Mouse (Mus musculus) myocyte (in vitro differentiated cells): ENCODE results near the gene Fndc3b. TPM values are rescaled to one million over a fixed set of nuclear protein-coding genes. Genes with fewer than 3 reads are reported as not detected.
A peak's percentile ranks its signal among the peaks of the same experiment; 100 is the strongest.

ENCODE experiments used
- H3K27me3 ChIP-seq: one replicate; pipeline ENCODE4 v1.6.1; 2011; ENCODE audit not compliant: control insufficient read depth, insufficient read depth, insufficient read length
- H3K36me3 ChIP-seq: one replicate; pipeline ENCODE4 v1.6.1; 2011; ENCODE audit not compliant: control insufficient read depth, insufficient read depth
- H3K4me2 ChIP-seq: one replicate; pipeline ENCODE4 v1.6.1; 2011; ENCODE audit warnings: low read depth, control low read depth
- H3K4me3 ChIP-seq: one replicate; pipeline ENCODE4 v1.5.1; 2011; ENCODE audit warnings: mild to moderate bottlenecking, control low read depth, moderate library complexity
- H3K79me2 ChIP-seq: one replicate; pipeline ENCODE4 v1.6.1; 2011; ENCODE audit not compliant: control insufficient read depth, insufficient read depth
- H3ac ChIP-seq: one replicate; pipeline ENCODE4 v1.6.1; 2011; ENCODE audit not compliant: control insufficient read depth, insufficient read length
- CEBPB ChIP-seq: IDR thresholded peaks from 2 replicates; pipeline ENCODE4 v1.6.1; 2011; ENCODE audit warnings: mild to moderate bottlenecking, moderate library complexity; ENCODE audit not compliant: poor library complexity, insufficient read depth, severe bottlenecking
- E2F4 ChIP-seq: IDR thresholded peaks from one replicate; pipeline ENCODE4 v1.6.1; 2011; ENCODE audit warnings: mild to moderate bottlenecking, control low read depth, moderate library complexity; ENCODE audit not compliant: insufficient read depth
- MAX ChIP-seq: IDR thresholded peaks from one replicate; pipeline ENCODE4 v1.6.1; 2011; ENCODE audit warnings: low read depth, mild to moderate bottlenecking, control low read depth
- MYOD1 ChIP-seq, 3 experiments: IDR thresholded peaks; one replicate each; pipeline ENCODE4 v1.6.1; 2011; ENCODE audit warnings: control low read depth in 2 of 3, low read depth in 2 of 3, mild to moderate bottlenecking in 2 of 3, moderate library complexity in 1 of 3; ENCODE audit not compliant: insufficient read length in 2 of 3, control insufficient read depth in 1 of 3
- MYOG ChIP-seq, 3 experiments: IDR thresholded peaks; one replicate each; pipeline ENCODE4 v1.6.1; 2011; ENCODE audit warnings: control low read depth in 2 of 3, low read depth in 2 of 3, mild to moderate bottlenecking in 2 of 3; ENCODE audit not compliant: insufficient read length in 2 of 3, control insufficient read depth in 1 of 3, insufficient read depth in 1 of 3
- POLR2A ChIP-seq: IDR thresholded peaks from one replicate; pipeline ENCODE4 v1.6.1; 2011; ENCODE audit warnings: low read depth, mild to moderate bottlenecking, control low read depth, moderate library complexity; ENCODE audit not compliant: insufficient read length
- POLR2AphosphoS2 ChIP-seq: IDR thresholded peaks from one replicate; pipeline ENCODE4 v1.6.1; 2011; ENCODE audit warnings: low read depth, control low read depth; ENCODE audit not compliant: insufficient read length
- REST ChIP-seq: IDR thresholded peaks from one replicate; pipeline ENCODE4 v1.6.1; 2011; ENCODE audit warnings: mild to moderate bottlenecking, control low read depth, moderate library complexity; ENCODE audit not compliant: insufficient read depth, insufficient read length
- SRF ChIP-seq: IDR thresholded peaks from one replicate; pipeline ENCODE4 v1.6.1; 2011; ENCODE audit warnings: low read depth; ENCODE audit not compliant: control insufficient read depth, insufficient read length
- TCF12 ChIP-seq: IDR thresholded peaks from one replicate; pipeline ENCODE4 v1.6.1; 2011; ENCODE audit warnings: mild to moderate bottlenecking, control low read depth; ENCODE audit not compliant: poor library complexity, insufficient read depth, severe bottlenecking
- TCF3 ChIP-seq: IDR thresholded peaks from one replicate; pipeline ENCODE4 v1.6.1; 2011; ENCODE audit warnings: low read depth, control low read depth; ENCODE audit not compliant: insufficient read length
- USF1 ChIP-seq: IDR thresholded peaks from one replicate; pipeline ENCODE4 v1.6.1; 2011; ENCODE audit warnings: low read depth, mild to moderate bottlenecking, control low read depth, moderate library complexity
- polyA plus RNA-seq: library from polyadenylated mRNA; unstranded; fragments of >200 nt; fragmentation: generic; extraction: Trizol; gene quantifications from one replicate; pipeline ENCODE4 v1.2.1, GENCODE M21; 2012; ENCODE audit warnings: missing spikeins

The Fndc3b gene
- polyA plus RNA-seq, 1 experiment = 25.8 TPM

DNA sequence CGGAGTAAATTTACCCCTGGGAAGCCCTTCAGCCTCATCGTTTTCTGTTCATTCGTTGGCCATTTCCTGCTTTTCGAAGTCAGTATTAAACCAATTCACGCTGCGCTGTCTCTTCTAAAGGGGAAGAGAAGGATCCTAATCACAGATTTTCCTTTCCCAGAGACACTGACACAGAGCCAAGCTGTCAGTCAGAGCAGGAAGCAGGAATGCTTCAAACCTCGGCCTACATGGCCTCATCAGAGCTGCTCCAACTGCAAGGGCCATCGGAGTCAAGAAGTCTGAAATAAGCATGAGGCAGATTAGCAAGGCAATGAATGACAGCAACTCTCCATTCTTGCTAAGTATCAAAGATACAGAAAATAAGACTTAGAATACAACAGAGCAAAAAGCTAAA, 85.5 kb downstream of the Fndc3b start:
- peak overlapping the region; percentile 35 for H3K4me2 ChIP-seq
- no peak overlapping the region for H3K4me3 ChIP-seq
- peaks cover 58% of the 10 kb centered on the region for H3K79me2 ChIP-seq
- H3K27me3 ChIP-seq = no peaks in the 10 kb centered on the region
- no peak overlapping the region for H3ac ChIP-seq
- TF ChIP-seq MYOG (IDR thresholded peaks at IDR 0.05; ENCODE audit: control insufficient read depth in 1 of 3, insufficient read depth in 1 of 3, insufficient read length in 2 of 3, low read depth in 2 of 3) (no peak), E2F4 (no peak), TCF12 (no peak), MYOD1 (IDR thresholded peaks at IDR 0.05; ENCODE audit: control insufficient read depth in 1 of 3, insufficient read length in 2 of 3, low read depth in 2 of 3) (no peak), TCF3 (no peak), SRF (no peak), POLR2A (no peak), CEBPB (no peak), MAX (no peak)
- peaks cover 14% of the 10 kb centered on the region for H3K36me3 ChIP-seq

DNA sequence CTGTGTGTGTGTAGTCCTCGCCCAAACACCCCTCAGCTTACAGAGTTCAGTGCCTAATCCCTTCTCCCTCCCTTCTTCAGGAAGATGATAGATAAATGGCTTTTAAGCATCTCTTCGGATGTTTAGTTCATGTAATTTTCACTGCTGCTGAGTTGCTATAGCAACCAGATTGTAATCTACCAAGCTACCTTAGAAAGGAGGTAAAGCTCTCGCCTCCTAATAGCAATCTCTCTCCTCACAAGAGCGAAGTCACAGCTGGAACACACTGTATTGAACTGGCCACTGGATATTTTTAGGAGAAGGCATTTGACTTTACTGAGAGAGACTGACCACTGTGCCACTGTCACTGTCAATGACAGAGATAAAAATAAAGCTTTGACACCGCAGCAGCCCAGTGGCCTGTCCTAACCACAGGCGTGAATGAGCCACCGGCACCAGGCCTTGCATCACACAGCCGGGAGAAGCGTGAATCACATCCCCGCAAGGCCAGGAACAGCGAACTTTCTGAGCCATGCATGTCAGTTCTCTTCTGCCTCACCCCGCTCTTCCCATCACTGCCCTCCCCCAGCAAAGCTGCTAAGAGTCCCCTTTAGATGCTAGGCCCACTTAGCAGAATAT, 86.0 kb downstream of the Fndc3b start:
- Histone ChIP-seq H3K4me3 (no peak overlapping the region), H3K4me2 (peak overlapping the region; percentile 35), H3K79me2 (peaks cover 57% of the 10 kb centered on the region), H3K27me3 (no peaks in the 10 kb centered on the region), H3ac (no peak overlapping the region), H3K36me3 (peaks cover 9% of the 10 kb centered on the region)
- no peak for TF ChIP-seq USF1
- TF ChIP-seq POLR2AphosphoS2 = no peak
- TF ChIP-seq TCF3 = no peak
- TF ChIP-seq TCF12 = no peak
- TF ChIP-seq POLR2A = no peak
- TF ChIP-seq REST = no peak
- TF ChIP-seq MAX = no peak
- no peak for TF ChIP-seq E2F4
- TF ChIP-seq SRF = no peak
- peak in 2 of 3 experiments; percentile 7 to 54 for TF ChIP-seq MYOG (IDR thresholded peaks at IDR 0.05; ENCODE audit: control insufficient read depth in 1 of 3, insufficient read depth in 1 of 3, insufficient read length in 2 of 3, low read depth in 2 of 3)
- peak in 1 of 3 experiments; percentile 20 for TF ChIP-seq MYOD1 (IDR thresholded peaks at IDR 0.05; ENCODE audit: control insufficient read depth in 1 of 3, insufficient read length in 2 of 3, low read depth in 2 of 3)
- TF ChIP-seq CEBPB = peak; percentile 84

DNA sequence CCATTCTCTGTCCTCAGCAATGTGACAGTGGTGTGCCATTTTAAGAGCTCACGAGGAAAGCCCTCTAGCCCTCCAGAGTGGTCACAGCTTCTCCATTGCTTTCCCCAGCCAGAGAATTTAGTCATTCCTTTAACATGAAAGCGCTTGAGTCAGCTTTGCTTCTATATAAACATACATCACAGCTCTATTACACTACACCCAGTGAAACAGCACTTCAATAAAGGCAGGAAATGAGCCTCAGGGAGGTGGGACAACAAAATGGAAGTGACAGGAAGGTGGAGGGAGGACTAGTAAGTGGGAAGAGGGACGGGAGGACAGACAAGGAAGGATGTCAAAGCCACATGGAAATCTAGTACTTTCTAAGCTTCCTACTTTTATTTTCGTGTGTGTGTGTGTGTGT, 88.7 kb downstream of the Fndc3b start:
- H3K4me2 ChIP-seq = no peak overlapping the region
- H3K79me2 ChIP-seq = peaks cover 65% of the 10 kb centered on the region
- H3K4me3 ChIP-seq = no peak overlapping the region
- no peaks in the 10 kb centered on the region for H3K27me3 ChIP-seq
- TF ChIP-seq POLR2A (no peak), USF1 (no peak), SRF (no peak), MYOD1 (IDR thresholded peaks at IDR 0.05; ENCODE audit: control insufficient read depth in 1 of 3, insufficient read length in 2 of 3, low read depth in 2 of 3) (no peak), REST (no peak), TCF12 (no peak), MYOG (IDR thresholded peaks at IDR 0.05; ENCODE audit: control insufficient read depth in 1 of 3, insufficient read depth in 1 of 3, insufficient read length in 2 of 3, low read depth in 2 of 3) (no peak), TCF3 (no peak), E2F4 (no peak), CEBPB (no peak), MAX (no peak), POLR2AphosphoS2 (no peak)
- H3ac ChIP-seq = no peak overlapping the region
- H3K36me3 ChIP-seq = peaks cover 9% of the 10 kb centered on the region

DNA sequence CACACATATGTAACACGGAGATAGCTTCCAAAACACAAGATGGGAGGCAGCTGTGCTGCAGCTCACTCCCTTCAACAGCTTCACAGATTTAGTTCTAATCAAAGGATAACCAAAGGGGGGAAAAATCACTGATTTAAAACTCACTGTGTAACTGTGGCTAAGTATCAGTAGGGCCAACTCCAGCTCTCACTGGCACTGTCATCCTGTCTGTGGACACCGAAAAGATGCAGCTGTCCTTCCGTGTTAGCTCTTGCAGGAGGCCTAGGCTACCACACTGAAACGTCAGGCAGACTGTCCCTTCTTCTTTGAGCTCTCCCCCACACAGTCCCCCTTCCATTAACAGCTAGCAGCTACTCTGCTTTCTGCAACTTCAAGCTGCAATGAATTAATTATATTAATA, 89.9 kb downstream of the Fndc3b start:
- Histone ChIP-seq H3K36me3 (peaks cover 9% of the 10 kb centered on the region), H3K79me2 (peaks cover 70% of the 10 kb centered on the region), H3K27me3 (no peaks in the 10 kb centered on the region), H3K4me2 (no peak overlapping the region), H3K4me3 (no peak overlapping the region), H3ac (no peak overlapping the region)
- TF ChIP-seq SRF (no peak), TCF3 (no peak), MYOD1 (IDR thresholded peaks at IDR 0.05; ENCODE audit: control insufficient read depth in 1 of 3, insufficient read length in 2 of 3, low read depth in 2 of 3) (peak in 2 of 3 experiments; percentile 2 to 35), POLR2AphosphoS2 (no peak), E2F4 (no peak), MYOG (IDR thresholded peaks at IDR 0.05; ENCODE audit: control insufficient read depth in 1 of 3, insufficient read depth in 1 of 3, insufficient read length in 2 of 3, low read depth in 2 of 3) (peak in 1 of 3 experiments; percentile 21), CEBPB (no peak), USF1 (no peak), MAX (no peak), POLR2A (no peak), REST (no peak)

DNA sequence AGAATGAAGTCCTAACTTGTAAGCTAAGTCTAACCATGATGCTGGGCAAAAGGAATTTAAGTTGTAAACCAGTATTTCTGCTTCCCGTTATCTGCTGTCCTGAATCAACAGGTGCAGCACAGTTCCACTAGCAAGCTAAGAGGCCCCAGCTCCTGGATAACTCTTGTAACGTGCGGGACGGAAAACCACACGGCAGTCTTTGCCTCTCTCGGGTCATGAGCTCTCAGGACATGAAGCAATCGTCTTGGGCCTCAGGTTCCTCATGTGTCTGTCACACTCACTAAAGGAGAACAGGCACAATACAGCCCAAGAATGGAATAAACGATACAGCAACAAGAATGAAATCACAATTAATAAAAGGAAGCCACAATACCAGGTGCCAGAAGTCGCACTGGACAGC, 93.4 kb downstream of the Fndc3b start:
- H3K79me2 ChIP-seq = peaks cover 68% of the 10 kb centered on the region
- no peak overlapping the region for H3ac ChIP-seq
- peaks cover 24% of the 10 kb centered on the region for H3K36me3 ChIP-seq
- peak overlapping the region; percentile 8 for H3K4me2 ChIP-seq
- no peaks in the 10 kb centered on the region for H3K27me3 ChIP-seq
- H3K4me3 ChIP-seq = no peak overlapping the region
- TF ChIP-seq SRF = no peak
- peak in 1 of 3 experiments; percentile 11 for TF ChIP-seq MYOG (IDR thresholded peaks at IDR 0.05; ENCODE audit: control insufficient read depth in 1 of 3, insufficient read depth in 1 of 3, insufficient read length in 2 of 3, low read depth in 2 of 3)
